8 mouse cellular contexts compared by ENCODE assay signal in the genomic region with DNA sequence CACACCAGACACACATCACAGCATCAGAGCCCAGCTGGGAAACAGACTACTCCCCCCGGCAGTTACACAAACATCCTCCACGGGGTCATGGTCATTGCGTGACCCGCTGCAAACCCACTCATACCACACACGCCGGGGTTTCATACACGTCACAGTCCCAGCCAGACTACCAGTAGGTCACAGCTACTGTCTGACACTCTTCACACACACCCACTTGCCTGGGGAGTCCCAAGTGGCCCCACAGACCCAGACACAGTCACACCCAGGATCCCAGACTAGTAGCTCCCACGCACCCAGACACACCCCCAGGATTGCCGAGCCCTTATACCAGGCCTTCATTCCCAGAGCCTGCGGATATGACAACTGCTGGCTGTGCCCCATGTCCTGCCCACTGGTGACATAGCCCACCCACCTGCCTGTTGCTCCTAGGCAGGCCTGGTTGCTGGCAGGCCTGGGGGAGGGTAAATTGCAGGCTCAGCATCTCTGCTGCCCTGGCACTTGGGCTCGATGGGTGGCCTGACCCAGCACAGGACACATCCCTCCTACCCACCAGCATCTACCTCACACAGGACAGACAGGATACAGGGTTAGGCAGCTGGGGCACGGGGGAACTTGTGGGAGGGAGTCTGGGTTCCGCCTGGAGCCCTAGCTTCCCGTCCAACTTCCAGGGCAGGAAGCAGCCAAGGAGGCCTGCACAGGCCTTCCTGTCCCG. TPM values are rescaled to one million over a fixed set of nuclear protein-coding genes. Genes with fewer than 3 reads are reported as not detected.
DNase-seq lines count a peak whose midpoint lies in the region; ATAC-seq and TF ChIP-seq lines count a peak whose summit lies in the region.

No protein-coding gene starts in this region.

- H3K4me1 ChIP-seq in embryonic facial prominence, embryonic 10.5 days = peaks cover 80% of the 10 kb centered on the region
- peaks cover 47% of the 10 kb centered on the region for H3K4me1 ChIP-seq in hindbrain, embryonic 12.5 days
- peaks cover 56% of the 10 kb centered on the region for H3K4me1 ChIP-seq in limb, embryonic 15.5 days

- no peak for ATAC-seq in hindbrain, embryonic 12.5 days (ENCODE audit: low FRiP score)
- ATAC-seq in limb, embryonic 15.5 days (ENCODE audit: insufficient number of reproducible peaks, low FRiP score, low TSS enrichment, low read depth) = no peak

- no peak overlapping the region for H3K4me2 ChIP-seq in hindbrain, embryonic 12.5 days (replicated peaks)
- H3K4me2 ChIP-seq in limb, embryonic 15.5 days = no peak overlapping the region

- WGBS in embryonic facial prominence, embryonic 10.5 days = 51% methylated on average over 15 of the region's 15 CpGs
- 55% methylated on average over 15 of the region's 15 CpGs for WGBS in hindbrain, embryonic 12.5 days
- 55% methylated on average over 15 of the region's 15 CpGs for WGBS in limb, embryonic 15.5 days

- intact Hi-C loops in gastrocnemius, adult 2 months (cut with DNase I) = loop anchor here (2.0 kb wide), 1 partner anchor 19 kb away; no protein-coding TSS in a partner anchor

- 0 out of 2 replicates have a peak overlapping the region, but pooled peaks have one; percentile 18 for H3K9ac ChIP-seq in hindbrain, embryonic 12.5 days
- H3K9ac ChIP-seq in limb, embryonic 15.5 days = no peak overlapping the region

- H3K4me3 ChIP-seq in gastrocnemius, adult 2 months = peak overlapping the region; percentile 53
- H3K4me3 ChIP-seq in embryonic facial prominence, embryonic 10.5 days = 0 out of 2 replicates have a peak overlapping the region, but pooled peaks have one; percentile 8
- no peak overlapping the region for H3K4me3 ChIP-seq in hindbrain, embryonic 12.5 days
- no peak overlapping the region for H3K4me3 ChIP-seq in limb, embryonic 15.5 days

- DNase-seq in gastrocnemius, adult 2 months = peak; percentile 69
- DNase-seq in gastrocnemius, adult 18-20 months (ENCODE audit: low spot score) = no peak
- no peak for DNase-seq in embryonic facial prominence, embryonic 10.5 days (ENCODE audit: low spot score)
- DNase-seq in splenic B cell, adult 2 months (ENCODE audit: low read depth, low spot score) = peak; percentile 79
- DNase-seq in ovary, postnatal 36 days (ENCODE audit: low spot score) = no peak
- no peak for DNase-seq in frontal cortex, adult 2 months (ENCODE audit: extremely low spot score in 1 of 2, low spot score in 1 of 2)

- H3K36me3 ChIP-seq in embryonic facial prominence, embryonic 10.5 days (replicated peaks) = peaks cover 9% of the 10 kb centered on the region
- peaks cover 7% of the 10 kb centered on the region for H3K36me3 ChIP-seq in hindbrain, embryonic 12.5 days
- H3K36me3 ChIP-seq in limb, embryonic 15.5 days = peaks cover 7% of the 10 kb centered on the region
- H3K36me3 ChIP-seq in splenic B cell, adult 2 months (ENCODE audit: control insufficient read depth, insufficient read depth, low read length, poor library complexity, severe bottlenecking) = peaks cover 17% of the 10 kb centered on the region

- TF ChIP-seq CTCF in gastrocnemius, adult 2 months (IDR thresholded peaks at IDR 0.05) = no peak

- no peaks in the 10 kb centered on the region for H3K9me3 ChIP-seq in embryonic facial prominence, embryonic 10.5 days
- H3K9me3 ChIP-seq in hindbrain, embryonic 12.5 days (replicated peaks) = no peaks in the 10 kb centered on the region
- no peaks in the 10 kb centered on the region for H3K9me3 ChIP-seq in limb, embryonic 15.5 days

- peaks cover 30% of the 10 kb centered on the region for H3K27me3 ChIP-seq in embryonic facial prominence, embryonic 10.5 days (replicated peaks; ENCODE audit: low read depth, poor library complexity, severe bottlenecking)
- H3K27me3 ChIP-seq in hindbrain, embryonic 12.5 days = peaks cover 16% of the 10 kb centered on the region
- peaks cover 15% of the 10 kb centered on the region for H3K27me3 ChIP-seq in limb, embryonic 15.5 days
- H3K27me3 ChIP-seq in splenic B cell, adult 2 months (ENCODE audit: control insufficient read depth, insufficient read depth, low read length, poor library complexity, severe bottlenecking) = no peaks in the 10 kb centered on the region

- H3K27ac ChIP-seq in gastrocnemius, adult 2 months = peak overlapping the region; percentile 84
- H3K27ac ChIP-seq in embryonic facial prominence, embryonic 10.5 days (replicated peaks) = peak overlapping the region; percentile 72
- no peak overlapping the region for H3K27ac ChIP-seq in hindbrain, embryonic 12.5 days
- H3K27ac ChIP-seq in limb, embryonic 15.5 days = peak overlapping the region; percentile 59

RNA-seq across cellular contexts. Expression of a gene that starts 11.2 kb away (rescaled TPM):
- 10 to 100 TPM; 39.4 to 44.3 TPM for total RNA-seq in gastrocnemius, adult 2 months (2021)
- total RNA-seq in gastrocnemius, adult 18-20 months (2021) = 10 to 100 TPM; 42.1 to 43.5 TPM
- polyA plus RNA-seq in embryonic facial prominence, embryonic 10.5 days (2016; fragmentation: Nextera tagmentation; extraction: Ambion mirVana) = 31.6 and 33.2 TPM in 2 replicates
- 32.8 and 36.0 TPM in 2 replicates for polyA plus RNA-seq in hindbrain, embryonic 12.5 days (2016; fragmentation: Nextera tagmentation; extraction: Ambion mirVana)
- polyA plus RNA-seq in limb, embryonic 15.5 days (2015; fragmentation: Nextera tagmentation; extraction: Ambion mirVana) = 23.1 and 23.4 TPM in 2 replicates
- polyA plus RNA-seq in frontal cortex, adult 2 months (2012; rRNA removed) = 60.3 and 64.0 TPM in 2 replicates

RNA-seq across cellular contexts. Expression of a gene that starts 20.9 kb away (rescaled TPM):
- total RNA-seq in gastrocnemius, adult 2 months (2021) = 1 to 10 TPM; 4.6 to 6.6 TPM
- total RNA-seq in gastrocnemius, adult 18-20 months (2021) = 1 to 10 TPM; 3.9 to 7.8 TPM
- 1.2 and 1.5 TPM in 2 replicates for polyA plus RNA-seq in embryonic facial prominence, embryonic 10.5 days (2016; fragmentation: Nextera tagmentation; extraction: Ambion mirVana)
- polyA plus RNA-seq in hindbrain, embryonic 12.5 days (2016; fragmentation: Nextera tagmentation; extraction: Ambion mirVana) = 1.6 and 1.8 TPM in 2 replicates
- 2.8 and 3.8 TPM in 2 replicates for polyA plus RNA-seq in limb, embryonic 15.5 days (2015; fragmentation: Nextera tagmentation; extraction: Ambion mirVana)
- 7.0 and 7.2 TPM in 2 replicates for polyA plus RNA-seq in frontal cortex, adult 2 months (2012; rRNA removed)

RNA-seq across cellular contexts. Expression of a gene that starts 27.2 kb away (rescaled TPM):
- total RNA-seq in gastrocnemius, adult 2 months (2021) = 1 to 10 TPM; 8.7 to 9.7 TPM
- total RNA-seq in gastrocnemius, adult 18-20 months (2021) = 1 to 10 TPM; 7.3 to 7.8 TPM
- polyA plus RNA-seq in embryonic facial prominence, embryonic 10.5 days (2016; fragmentation: Nextera tagmentation; extraction: Ambion mirVana) = 33.5 and 34.1 TPM in 2 replicates
- polyA plus RNA-seq in hindbrain, embryonic 12.5 days (2016; fragmentation: Nextera tagmentation; extraction: Ambion mirVana) = 25.9 and 30.8 TPM in 2 replicates
- polyA plus RNA-seq in limb, embryonic 15.5 days (2015; fragmentation: Nextera tagmentation; extraction: Ambion mirVana) = 24.9 and 29.1 TPM in 2 replicates
- polyA plus RNA-seq in frontal cortex, adult 2 months (2012; rRNA removed) = 54.8 and 62.4 TPM in 2 replicates

RNA-seq across cellular contexts. Expression of a gene that starts 32.8 kb away (rescaled TPM):
- total RNA-seq in gastrocnemius, adult 2 months (2021) = not detected
- not detected for total RNA-seq in gastrocnemius, adult 18-20 months (2021)
- polyA plus RNA-seq in embryonic facial prominence, embryonic 10.5 days (2016; fragmentation: Nextera tagmentation; extraction: Ambion mirVana) = 2.6 and 3.6 TPM in 2 replicates
- polyA plus RNA-seq in hindbrain, embryonic 12.5 days (2016; fragmentation: Nextera tagmentation; extraction: Ambion mirVana) = 3.5 and 4.6 TPM in 2 replicates
- 3.0 TPM in 2 replicates for polyA plus RNA-seq in limb, embryonic 15.5 days (2015; fragmentation: Nextera tagmentation; extraction: Ambion mirVana)
- polyA plus RNA-seq in frontal cortex, adult 2 months (2012; rRNA removed) = 49.8 and 52.0 TPM in 2 replicates

RNA-seq across cellular contexts. Expression of a gene that starts 46.8 kb away (rescaled TPM):
- 10 to 100 TPM; 66.3 to 72.8 TPM for total RNA-seq in gastrocnemius, adult 2 months (2021)
- 10 to 100 TPM; 69.1 to 73.4 TPM for total RNA-seq in gastrocnemius, adult 18-20 months (2021)
- polyA plus RNA-seq in embryonic facial prominence, embryonic 10.5 days (2016; fragmentation: Nextera tagmentation; extraction: Ambion mirVana) = 60.8 and 62.5 TPM in 2 replicates
- polyA plus RNA-seq in hindbrain, embryonic 12.5 days (2016; fragmentation: Nextera tagmentation; extraction: Ambion mirVana) = 68.6 and 76.6 TPM in 2 replicates
- 46.3 and 53.7 TPM in 2 replicates for polyA plus RNA-seq in limb, embryonic 15.5 days (2015; fragmentation: Nextera tagmentation; extraction: Ambion mirVana)
- 47.2 and 47.7 TPM in 2 replicates for polyA plus RNA-seq in frontal cortex, adult 2 months (2012; rRNA removed)

Comparison
In these comparisons a context has a peak if more than half of its experiments do, and no peak if none do; other contexts are left out.
1. DNase-seq: peak in gastrocnemius, adult 2 months (single experiment) and splenic B cell, adult 2 months (single experiment); none in gastrocnemius, adult 18-20 months (single experiment), embryonic facial prominence, embryonic 10.5 days (single experiment), ovary, postnatal 36 days (single experiment) and frontal cortex, adult 2 months (0 of 2).
2. H3K4me3 ChIP-seq: peak in gastrocnemius, adult 2 months (single experiment) and embryonic facial prominence, embryonic 10.5 days (single experiment); none in hindbrain, embryonic 12.5 days (single experiment) and limb, embryonic 15.5 days (single experiment).